Mouse (Mus musculus) spleen, postnatal 36 days (tissue): ENCODE measurements around the gene B3galt6.

Experiments used
- DNase-seq, 2 experiments: peaks; one replicate each; pipeline ENCODE4 v3.0.0; 2022; ENCODE audit warnings: low spot score in 2 of 2, mixed read lengths in 1 of 2

B3galt6 gene

GRCm38 (mm10) chr4:155991211-155991907 is 1.1 kb downstream of the B3galt6 start:
- peak; percentile 3 to 31 for DNase-seq

- no peak for DNase-seq
Observed at GRCm38 (mm10) chr4:155983788-155984187, 8.7 kb downstream of the B3galt6 start.

- DNase-seq = no peak
Observed at GRCm38 (mm10) chr4:155981436-155982082, 10.9 kb downstream of the B3galt6 start.

GRCm38 (mm10) chr4:155973239-155973638 is 19.2 kb downstream of the B3galt6 start:
- no peak for DNase-seq

- no peak for DNase-seq
Observed at GRCm38 (mm10) chr4:155972651-155973050, 19.8 kb downstream of the B3galt6 start.

- DNase-seq = no peak
Observed at GRCm38 (mm10) chr4:155970286-155970685, 22.2 kb downstream of the B3galt6 start.

GRCm38 (mm10) chr4:155969043-155969653 is 23.3 kb downstream of the B3galt6 start:
- peak in 1 of 2 experiments; percentile 18 for DNase-seq

- no peak for DNase-seq
Observed at GRCm38 (mm10) chr4:155964396-155964795, 28.1 kb downstream of the B3galt6 start.

GRCm38 (mm10) chr4:155963106-155963505 is 29.3 kb downstream of the B3galt6 start:
- DNase-seq = no peak

- peak; percentile 15 to 30 for DNase-seq
Observed at GRCm38 (mm10) chr4:155962167-155962971, 30.1 kb downstream of the B3galt6 start, which contains the start of gene C1qtnf12. Gene C1qtnf12, plus strand, starts transcription at chr4:155962318.

- peak; percentile 69 to 76 for DNase-seq
Observed at GRCm38 (mm10) chr4:155959275-155959674, 33.2 kb downstream of the B3galt6 start.

GRCm38 (mm10) chr4:155955491-155955890 is 37.0 kb downstream of the B3galt6 start:
- no peak for DNase-seq

GRCm38 (mm10) chr4:155947094-155947493 is 45.4 kb downstream of the B3galt6 start:
- DNase-seq = no peak

- no peak for DNase-seq
Observed at GRCm38 (mm10) chr4:155944271-155944670, 48.2 kb downstream of the B3galt6 start.

GRCm38 (mm10) chr4:155943534-155944249 is 48.8 kb downstream of the B3galt6 start, which contains the start of gene Ube2j2:
Gene Ube2j2, plus strand, starts transcription at chr4:155943831.
- DNase-seq = peak; percentile 90 to 91

- DNase-seq = no peak
Observed at GRCm38 (mm10) chr4:155943049-155943452, 49.4 kb downstream of the B3galt6 start.
